In genomic region chr9:98347021-98347420, GRCm38 (mm10) we compare ENCODE assay signal across 25 mouse cellular contexts.
"Had no signal": no experiment of that assay in that cellular context is flagged by ENCODE, and none has a peak within 500 bp of the region (broad histone marks: within the 10 kb centered on the region; RNA-seq: fewer than 3 reads in every experiment).

No protein-coding gene starts in this region.

- DNase-seq: cerebellum, adult 8-10 months; cerebellum, adult 9-11 months; cerebellum, postnatal 36 days; embryo, embryonic 11 days; forebrain, postnatal 0 days; gastrocnemius, adult 2 months; gastrocnemius, postnatal 10 days; gastrocnemius, postnatal 14 days; gastrocnemius, postnatal 25 days; gastrocnemius, postnatal 36 days; heart, adult 11 months; heart, adult 18-20 months; heart, adult 2 months had no signal

- H3K4me3 ChIP-seq: embryonic facial prominence, embryonic 10.5 days; embryonic facial prominence, embryonic 12.5 days; embryonic facial prominence, embryonic 13.5 days; embryonic facial prominence, embryonic 15.5 days; erythroblast, embryonic 14.5 days; forebrain, embryonic 10.5 days; forebrain, embryonic 12.5 days; forebrain, embryonic 13.5 days; forebrain, embryonic 15.5 days; gastrocnemius, adult 2 months; heart, adult 2 months; heart, embryonic 10.5 days had no signal

- H3K9me3 ChIP-seq: embryonic facial prominence, embryonic 10.5 days; embryonic facial prominence, embryonic 12.5 days; embryonic facial prominence, embryonic 13.5 days; embryonic facial prominence, embryonic 15.5 days; forebrain, embryonic 10.5 days; forebrain, embryonic 12.5 days; forebrain, embryonic 13.5 days; forebrain, embryonic 15.5 days; heart, embryonic 10.5 days had no signal

- H3K27me3 ChIP-seq: embryonic facial prominence, embryonic 12.5 days; embryonic facial prominence, embryonic 15.5 days; forebrain, embryonic 12.5 days; forebrain, embryonic 13.5 days; forebrain, embryonic 15.5 days had no signal

- H3K4me2 ChIP-seq: embryonic facial prominence, embryonic 12.5 days; embryonic facial prominence, embryonic 13.5 days; embryonic facial prominence, embryonic 15.5 days; forebrain, embryonic 12.5 days; forebrain, embryonic 13.5 days; forebrain, embryonic 15.5 days had no signal

- ATAC-seq: forebrain, embryonic 13.5 days; forebrain, embryonic 14.5 days; forebrain, embryonic 15.5 days; forebrain, embryonic 16.5 days; forebrain, postnatal 0 days had no signal

- H3K9ac ChIP-seq: embryonic facial prominence, embryonic 12.5 days; embryonic facial prominence, embryonic 13.5 days; embryonic facial prominence, embryonic 15.5 days; forebrain, embryonic 12.5 days; forebrain, embryonic 13.5 days; forebrain, embryonic 15.5 days; forebrain, postnatal 0 days had no signal

- H3K4me1 ChIP-seq: embryonic facial prominence, embryonic 12.5 days had no signal

- H3K36me3 ChIP-seq: embryonic facial prominence, embryonic 10.5 days; embryonic facial prominence, embryonic 12.5 days; embryonic facial prominence, embryonic 13.5 days; embryonic facial prominence, embryonic 15.5 days; forebrain, embryonic 10.5 days; forebrain, embryonic 12.5 days; forebrain, embryonic 15.5 days; heart, embryonic 10.5 days had no signal

- H3K27ac ChIP-seq: embryonic facial prominence, embryonic 10.5 days; embryonic facial prominence, embryonic 12.5 days; embryonic facial prominence, embryonic 13.5 days; embryonic facial prominence, embryonic 15.5 days; forebrain, embryonic 10.5 days; forebrain, embryonic 12.5 days; forebrain, embryonic 13.5 days; forebrain, embryonic 15.5 days; gastrocnemius, adult 2 months; heart, adult 2 months; heart, embryonic 10.5 days had no signal
